ENCODE assay signal across 10 mouse cellular contexts in genomic region chr12:17033464-17033841, GRCm38 (mm10). TPM values are rescaled to one million over a fixed set of nuclear protein-coding genes. Genes with fewer than 3 reads are reported as not detected.
DNase-seq lines count a peak whose midpoint lies in the region; ATAC-seq and TF ChIP-seq lines count a peak whose summit lies in the region.
"Had no signal": no experiment of that assay in that cellular context is flagged by ENCODE, and none has a peak within 500 bp of the region (broad histone marks: within the 10 kb centered on the region; RNA-seq: fewer than 3 reads in every experiment).

No protein-coding gene starts in this region.

- no peaks in the 10 kb centered on the region for H3K4me1 ChIP-seq in midbrain, embryonic 14.5 days (ENCODE audit: control insufficient read depth, insufficient read depth, low read length)
- H3K4me1 ChIP-seq in midbrain, postnatal 0 days (ENCODE audit: insufficient read depth, low read length), result peaks cover 4% of the 10 kb centered on the region
- H3K4me1 ChIP-seq in MEL (ENCODE audit: control insufficient read depth in 1 of 2, insufficient read depth in 2 of 2, low read length in 2 of 2), result peaks cover 0 to 7% of the 10 kb centered on the region in 2 experiments; a peak in 2 of 4 replicates
- no peaks in the 10 kb centered on the region; the same call in 1 of the 2 replicates for H3K4me1 ChIP-seq in forebrain, embryonic 14.5 days (ENCODE audit: control insufficient read depth, insufficient read depth, low read length)
- no peaks in the 10 kb centered on the region for H3K4me1 ChIP-seq in cerebellum, adult 2 months (ENCODE audit: control insufficient read depth, insufficient read depth, low read length)

- H3K4me2 ChIP-seq in midbrain, embryonic 14.5 days (ENCODE audit: low read length), result no peak overlapping the region
- H3K4me2 ChIP-seq in midbrain, postnatal 0 days (ENCODE audit: low read depth, low read length, poor library complexity, severe bottlenecking), result no peak overlapping the region
- H3K4me2 ChIP-seq in forebrain, embryonic 14.5 days (ENCODE audit: low read length), result no peak overlapping the region

- DNase-seq in midbrain, embryonic 14.5 days, result no peak
- no peak for DNase-seq in midbrain, postnatal 0 days (ENCODE audit: low spot score)
- peak; percentile 94 for DNase-seq in MEL (ENCODE audit: low read depth, low spot score)
- peak; percentile 38 for DNase-seq in forebrain, embryonic 14.5 days (ENCODE audit: low spot score)
- peak; percentile 8 for DNase-seq in splenic B cell, adult 2 months (ENCODE audit: low read depth, low spot score)
- no peak for DNase-seq in kidney, adult 18-20 months
- DNase-seq in gastrocnemius, adult 2 months, result no peak
- DNase-seq in cerebellum, adult 2 months, result no peak

- WGBS in midbrain, embryonic 14.5 days, result 82% methylated on average over 9 of the region's 9 CpGs
- 70% methylated on average over 9 of the region's 9 CpGs for WGBS in midbrain, postnatal 0 days
- WGBS in forebrain, embryonic 14.5 days, result 70% methylated on average over 9 of the region's 9 CpGs
- 49% methylated on average over 9 of the region's 9 CpGs for WGBS in cerebellum, adult 2 months

- H3K79me2 ChIP-seq in MEL (ENCODE audit: control insufficient read depth, insufficient read depth, low read length, poor library complexity), result no peaks in the 10 kb centered on the region; the same call in 1 of the 2 replicates

- no peak overlapping the region for H3K27ac ChIP-seq in midbrain, embryonic 14.5 days (replicated peaks; ENCODE audit: low read depth, low read length)
- H3K27ac ChIP-seq in midbrain, postnatal 0 days (ENCODE audit: low read depth, low read length), result no peak overlapping the region
- H3K27ac ChIP-seq in MEL (ENCODE audit: control insufficient read depth, low read depth, low read length), result peak overlapping the region; percentile 78
- no peak overlapping the region for H3K27ac ChIP-seq in forebrain, embryonic 14.5 days (ENCODE audit: low read depth, low read length)
- H3K27ac ChIP-seq in gastrocnemius, adult 2 months, result no peak overlapping the region
- no peak overlapping the region for H3K27ac ChIP-seq in cerebellum, adult 2 months (ENCODE audit: insufficient read depth, low read length)
- H3K27ac ChIP-seq: kidney, postnatal 0 days had no signal

- no peak for TF ChIP-seq EP300 in MEL (IDR thresholded peaks at IDR 0.05; ENCODE audit: low read depth in 1 of 2, low read length in 2 of 2)

- H3K27me3 ChIP-seq in midbrain, embryonic 14.5 days (ENCODE audit: control insufficient read depth, insufficient read depth, low read length), result no peaks in the 10 kb centered on the region
- H3K27me3 ChIP-seq in midbrain, postnatal 0 days (ENCODE audit: insufficient read depth, low read length), result no peaks in the 10 kb centered on the region
- H3K27me3 ChIP-seq in MEL (ENCODE audit: control insufficient read depth in 1 of 2, insufficient read depth in 2 of 2, low read length in 2 of 2), result no peaks in the 10 kb centered on the region
- no peaks in the 10 kb centered on the region for H3K27me3 ChIP-seq in forebrain, embryonic 14.5 days (replicated peaks; ENCODE audit: control insufficient read depth, insufficient read depth, low read length)
- H3K27me3 ChIP-seq in splenic B cell, adult 2 months (ENCODE audit: control insufficient read depth, insufficient read depth, low read length, poor library complexity, severe bottlenecking), result no peaks in the 10 kb centered on the region
- no peaks in the 10 kb centered on the region for H3K27me3 ChIP-seq in cerebellum, adult 2 months (ENCODE audit: control insufficient read depth, insufficient read depth, low read length)

- no peak for TF ChIP-seq CTCF in midbrain, postnatal 0 days (IDR thresholded peaks at IDR 0.05)
- TF ChIP-seq CTCF in MEL (IDR thresholded peaks at IDR 0.05 in 2 of 3, conservative IDR thresholded peaks at IDR 0.05 in 1 of 3; ENCODE audit: control insufficient read depth in 1 of 3, insufficient read depth in 1 of 3, low read depth in 2 of 3, low read length in 3 of 3, poor library complexity in 1 of 3, severe bottlenecking in 1 of 3), result no peak
- TF ChIP-seq CTCF in gastrocnemius, adult 2 months (IDR thresholded peaks at IDR 0.05), result no peak
- no peak for TF ChIP-seq CTCF in cerebellum, adult 2 months (IDR thresholded peaks at IDR 0.05; ENCODE audit: borderline replicate concordance, insufficient read depth, low read depth, low read length)

- peak; percentile 14; the same call in 1 of the 2 replicates for ATAC-seq in midbrain, embryonic 14.5 days (ENCODE audit: low FRiP score, low TSS enrichment)
- no peak for ATAC-seq in midbrain, postnatal 0 days (ENCODE audit: low FRiP score)
- peak; percentile 49; the same call in 1 of the 2 replicates for ATAC-seq in forebrain, embryonic 14.5 days

- intact Hi-C loops in gastrocnemius, adult 2 months (cut with DNase I), result loop anchor here (1.0 to 5.0 kb wide), 2 partner anchors 209 to 224 kb away; no protein-coding TSS in a partner anchor

- no peak overlapping the region for H3K9ac ChIP-seq in midbrain, embryonic 14.5 days (replicated peaks; ENCODE audit: low read length)
- H3K9ac ChIP-seq in midbrain, postnatal 0 days (replicated peaks; ENCODE audit: low read length, poor library complexity, severe bottlenecking), result no peak overlapping the region
- peak overlapping the region; percentile 67 for H3K9ac ChIP-seq in MEL (ENCODE audit: control insufficient read depth, low read depth, low read length, poor library complexity, severe bottlenecking)
- H3K9ac ChIP-seq in forebrain, embryonic 14.5 days (ENCODE audit: low read length), result no peak overlapping the region

- H3K4me3 ChIP-seq in midbrain, embryonic 14.5 days (replicated peaks; ENCODE audit: low read depth, low read length), result no peak overlapping the region
- H3K4me3 ChIP-seq in midbrain, postnatal 0 days (ENCODE audit: low read depth, low read length), result no peak overlapping the region
- peak overlapping the region; percentile 51 to 64 for H3K4me3 ChIP-seq in MEL (ENCODE audit: control insufficient read depth in 1 of 2, insufficient read depth in 1 of 2, low read depth in 2 of 2, low read length in 2 of 2)
- H3K4me3 ChIP-seq in forebrain, embryonic 14.5 days (ENCODE audit: low read depth, low read length), result no peak overlapping the region
- no peak overlapping the region for H3K4me3 ChIP-seq in gastrocnemius, adult 2 months
- no peak overlapping the region for H3K4me3 ChIP-seq in cerebellum, adult 2 months (replicated peaks; ENCODE audit: insufficient read depth, low read depth, low read length)

- peak; percentile 58 to 89; a peak in 2 of 4 replicates for TF ChIP-seq POLR2A in MEL (IDR thresholded peaks at IDR 0.05; ENCODE audit: control insufficient read depth in 1 of 2, insufficient read depth in 1 of 2, low read depth in 1 of 2, low read length in 2 of 2, poor library complexity in 1 of 2)
- TF ChIP-seq POLR2A in cerebellum, adult 2 months (IDR thresholded peaks at IDR 0.05; ENCODE audit: borderline replicate concordance, insufficient read depth, low read length), result no peak

- no peaks in the 10 kb centered on the region for H3K9me3 ChIP-seq in midbrain, embryonic 14.5 days (ENCODE audit: control insufficient read depth, low read length)
- H3K9me3 ChIP-seq in midbrain, postnatal 0 days (ENCODE audit: low read length), result no peaks in the 10 kb centered on the region
- H3K9me3 ChIP-seq in MEL (replicated peaks; ENCODE audit: insufficient read depth, low read length), result no peaks in the 10 kb centered on the region
- H3K9me3 ChIP-seq in forebrain, embryonic 14.5 days (replicated peaks; ENCODE audit: control insufficient read depth, low read length), result no peaks in the 10 kb centered on the region

- H3K36me3 ChIP-seq in midbrain, embryonic 14.5 days (ENCODE audit: control insufficient read depth, insufficient read depth, low read length), result no peaks in the 10 kb centered on the region
- H3K36me3 ChIP-seq in midbrain, postnatal 0 days (ENCODE audit: insufficient read depth, low read length), result no peaks in the 10 kb centered on the region
- H3K36me3 ChIP-seq in MEL (ENCODE audit: control insufficient read depth in 1 of 2, insufficient read depth in 2 of 2, low read length in 2 of 2), result no peaks in the 10 kb centered on the region; a peak in 1 of 4 replicates
- H3K36me3 ChIP-seq in forebrain, embryonic 14.5 days (ENCODE audit: control insufficient read depth, insufficient read depth, low read length), result no peaks in the 10 kb centered on the region
- no peaks in the 10 kb centered on the region for H3K36me3 ChIP-seq in splenic B cell, adult 2 months (ENCODE audit: control insufficient read depth, insufficient read depth, low read length, poor library complexity, severe bottlenecking)

- TF ChIP-seq RAD21 in MEL (IDR thresholded peaks at IDR 0.05; ENCODE audit: low read depth, low read length), result no peak

TF ChIP-seq in MEL, 35 proteins besides CTCF, POLR2A, EP300 and RAD21 (continues in another document):
- TF ChIP-seq GABPA (IDR thresholded peaks at IDR 0.05; ENCODE audit: low read depth, low read length), result no peak
- no peak for TF ChIP-seq RCOR1 (IDR thresholded peaks at IDR 0.05; ENCODE audit: low read depth, low read length)
- peak; percentile 94 for TF ChIP-seq MAX (IDR thresholded peaks at IDR 0.05; ENCODE audit: low read length)
- no peak for TF ChIP-seq NRF1 (IDR thresholded peaks at IDR 0.05; ENCODE audit: insufficient read depth, low read depth, low read length, poor library complexity, severe bottlenecking)
- TF ChIP-seq BHLHE40 (IDR thresholded peaks at IDR 0.05; ENCODE audit: borderline replicate concordance, low read depth, low read length), result no peak

RNA-seq across cellular contexts. Expression of gene 2410004P03Rik, which starts 21.9 kb away (rescaled TPM):
- polyA plus RNA-seq in midbrain, embryonic 14.5 days (2014; fragmentation: Nextera tagmentation; extraction: Ambion mirVana), result 2.6 and 3.4 TPM in 2 replicates
- 7.3 and 10.1 TPM in 2 replicates for total RNA-seq in midbrain, postnatal 0 days (2014; rRNA removed)
- 7.1 and 10.6 TPM in 2 replicates for polyA plus RNA-seq in midbrain, postnatal 0 days (2015; fragmentation: Nextera tagmentation; extraction: Ambion mirVana)
- not detected in 2 replicates for total RNA-seq in MEL (2012; rRNA removed)
- polyA plus RNA-seq in MEL (2012; ENCODE audit: insufficient read depth in 1 of 2, insufficient read length in 2 of 2, low read depth in 1 of 2, low replicate concordance in 2 of 2, missing spikeins in 1 of 2), result under 1 TPM in 1 of 2 experiments, not detected in 1; 0.03 TPM
- polyA plus RNA-seq in forebrain, embryonic 14.5 days (2014; fragmentation: Nextera tagmentation; extraction: Ambion mirVana), result 2.8 and 4.9 TPM in 2 replicates
- total RNA-seq in gastrocnemius, adult 2 months (2021), result not detected
- 0.90 and 1.1 TPM in 2 replicates for polyA plus RNA-seq in cerebellum, adult 2 months (2012; rRNA removed)
- total RNA-seq: adrenal gland, postnatal 4 days had no signal

RNA-seq across cellular contexts. Expression of gene Pqlc3, which starts 33.2 kb away (rescaled TPM):
- polyA plus RNA-seq in midbrain, embryonic 14.5 days (2014; fragmentation: Nextera tagmentation; extraction: Ambion mirVana), result 0.91 and 1.2 TPM in 2 replicates
- total RNA-seq in midbrain, postnatal 0 days (2014; rRNA removed), result 0.93 and 1.3 TPM in 2 replicates
- polyA plus RNA-seq in midbrain, postnatal 0 days (2015; fragmentation: Nextera tagmentation; extraction: Ambion mirVana), result 1.6 and 2.0 TPM in 2 replicates
- total RNA-seq in MEL (2012; rRNA removed), result 5.2 and 5.7 TPM in 2 replicates
- polyA plus RNA-seq in MEL (2012; ENCODE audit: insufficient read depth in 1 of 2, insufficient read length in 2 of 2, low read depth in 1 of 2, low replicate concordance in 2 of 2, missing spikeins in 1 of 2), result 10 to 100 TPM in 1 of 2 experiments, not detected in 1; 13.1 TPM
- 0.94 and 2.1 TPM in 2 replicates for polyA plus RNA-seq in forebrain, embryonic 14.5 days (2014; fragmentation: Nextera tagmentation; extraction: Ambion mirVana)
- total RNA-seq in gastrocnemius, adult 2 months (2021), result 1 to 10 TPM; 1.1 to 1.6 TPM
- polyA plus RNA-seq in cerebellum, adult 2 months (2012; rRNA removed), result 0.62 and 1.4 TPM in 2 replicates

Comparison
In these comparisons a context has a peak if more than half of its experiments do, and no peak if none do; other contexts are left out.
1. DNase-seq: peak in MEL (single experiment), forebrain, embryonic 14.5 days (single experiment) and splenic B cell, adult 2 months (single experiment); none in midbrain, embryonic 14.5 days (single experiment), midbrain, postnatal 0 days (single experiment), kidney, adult 18-20 months (single experiment), gastrocnemius, adult 2 months (single experiment) and cerebellum, adult 2 months (0 of 2).
2. H3K4me3 ChIP-seq: peak in MEL (2 of 2); none in midbrain, embryonic 14.5 days (single experiment), midbrain, postnatal 0 days (single experiment), forebrain, embryonic 14.5 days (single experiment), gastrocnemius, adult 2 months (single experiment) and cerebellum, adult 2 months (single experiment).